Mouse (Mus musculus) heart, postnatal 0 days (tissue): ENCODE measurements around the gene Gsto1.

Source experiments
- CTCF ChIP-seq: IDR thresholded peaks from 2 replicates; pipeline ENCODE4 v1.5.1; 2016; ENCODE audit warnings: antibody characterized with exemption, control low read depth, low read depth
- EP300 ChIP-seq: IDR thresholded peaks from 2 replicates; pipeline ENCODE4 v1.6.1; 2016; ENCODE audit warnings: antibody characterized with exemption, low read depth

DNA sequence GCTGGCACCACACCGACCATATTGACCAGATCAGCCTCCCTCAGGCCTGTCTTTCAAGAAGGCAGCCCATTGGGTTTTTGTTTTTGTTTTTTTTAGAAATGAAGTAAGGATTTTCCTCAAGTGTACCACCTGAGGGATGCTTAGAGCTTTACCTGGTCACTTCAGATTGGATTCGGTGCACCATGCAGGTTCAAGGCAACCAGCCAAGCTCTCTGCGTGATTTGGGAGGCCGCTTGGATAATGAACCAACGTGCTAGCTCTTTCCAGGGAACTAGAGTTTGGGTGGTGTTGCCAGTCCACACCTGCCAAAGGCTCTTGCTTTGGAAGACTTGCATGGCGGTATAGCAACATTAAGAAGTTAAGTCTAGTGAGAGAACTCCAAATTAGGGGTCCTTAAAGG lies 38.3 kb downstream of the Gsto1 start:
- no peak for TF ChIP-seq CTCF
- no peak for TF ChIP-seq EP300
